Mouse (Mus musculus): ENCODE measurements around the gene Zscan5b.
"Not testable (repeated sequence)": the region's sequence is repeated elsewhere in the genome, so short reads cannot be mapped to it uniquely, and the experiment has no call there.

The Zscan5b gene

GRCm38 (mm10) chr7:6221978-6222377, at the start of gene Zscan5b:
Gene Zscan5b (plus strand): TSS chr7:6222278.
- no peak for DNase-seq (ENCODE audit: low spot score)

GRCm38 (mm10) chr7:6172674-6173244, 49.3 kb upstream of the Zscan5b start:
- DNase-seq (ENCODE audit: low spot score): no peak

GRCm38 (mm10) chr7:6173872-6174271, 48.2 kb upstream of the Zscan5b start:
- DNase-seq (ENCODE audit: low spot score): no peak

GRCm38 (mm10) chr7:6174365-6174987, 47.6 kb upstream of the Zscan5b start:
- not testable (repeated sequence) for DNase-seq (ENCODE audit: low spot score)

- no peak for DNase-seq (ENCODE audit: low spot score)
These were observed 43.1 kb upstream of the Zscan5b start for GRCm38 (mm10) chr7:6179013-6179412.

- no peak for DNase-seq (ENCODE audit: low spot score)
These were observed 39.2 kb upstream of the Zscan5b start for GRCm38 (mm10) chr7:6182882-6183281.

GRCm38 (mm10) chr7:6183802-6184201, 38.3 kb upstream of the Zscan5b start:
- no peak for DNase-seq (ENCODE audit: low spot score)

GRCm38 (mm10) chr7:6184521-6184920, 37.6 kb upstream of the Zscan5b start:
- no peak for DNase-seq (ENCODE audit: low spot score)

GRCm38 (mm10) chr7:6185391-6185790, 36.7 kb upstream of the Zscan5b start:
- DNase-seq (ENCODE audit: low spot score): no peak

- no peak for DNase-seq (ENCODE audit: low spot score)
These were observed 35.9 kb upstream of the Zscan5b start for GRCm38 (mm10) chr7:6186176-6186575.

- no peak for DNase-seq (ENCODE audit: low spot score)
These were observed 35.3 kb upstream of the Zscan5b start for GRCm38 (mm10) chr7:6186756-6187155.

- no peak for DNase-seq (ENCODE audit: low spot score)
These were observed 32.5 kb upstream of the Zscan5b start for GRCm38 (mm10) chr7:6189542-6189941.

GRCm38 (mm10) chr7:6191376-6191775, 30.7 kb upstream of the Zscan5b start:
- DNase-seq (ENCODE audit: low spot score): peak; percentile 75

GRCm38 (mm10) chr7:6194129-6194528, 27.9 kb upstream of the Zscan5b start:
- DNase-seq (ENCODE audit: low spot score): no peak

- DNase-seq (ENCODE audit: low spot score): no peak
These were observed 26.3 kb upstream of the Zscan5b start for GRCm38 (mm10) chr7:6195777-6196176.

- DNase-seq (ENCODE audit: low spot score): no peak
These were observed 25.3 kb upstream of the Zscan5b start, which contains the start of gene Galp for GRCm38 (mm10) chr7:6196790-6197189. Gene Galp (plus strand): TSS chr7:6197090.

- DNase-seq (ENCODE audit: low spot score): no peak
These were observed 17.9 kb upstream of the Zscan5b start for GRCm38 (mm10) chr7:6204200-6204599.

GRCm38 (mm10) chr7:6213144-6213543, 8.9 kb upstream of the Zscan5b start:
- no peak for DNase-seq (ENCODE audit: low spot score)

- DNase-seq (ENCODE audit: low spot score): not testable (repeated sequence)
These were observed 7.4 kb upstream of the Zscan5b start for GRCm38 (mm10) chr7:6214691-6215090.

- no peak for DNase-seq (ENCODE audit: low spot score)
These were observed 1.9 kb upstream of the Zscan5b start for GRCm38 (mm10) chr7:6220147-6220546.

GRCm38 (mm10) chr7:6228491-6228890, 6.4 kb downstream of the Zscan5b start:
- not testable (repeated sequence) for DNase-seq (ENCODE audit: low spot score)

- no peak for DNase-seq (ENCODE audit: low spot score)
These were observed 17.7 kb downstream of the Zscan5b start for GRCm38 (mm10) chr7:6239787-6240186.

- DNase-seq (ENCODE audit: low spot score): peak; percentile 7
These were observed 18.9 kb downstream of the Zscan5b start for GRCm38 (mm10) chr7:6240841-6241425.
